ENCODE assay signal across 3 mouse cellular contexts in the genomic region with DNA sequence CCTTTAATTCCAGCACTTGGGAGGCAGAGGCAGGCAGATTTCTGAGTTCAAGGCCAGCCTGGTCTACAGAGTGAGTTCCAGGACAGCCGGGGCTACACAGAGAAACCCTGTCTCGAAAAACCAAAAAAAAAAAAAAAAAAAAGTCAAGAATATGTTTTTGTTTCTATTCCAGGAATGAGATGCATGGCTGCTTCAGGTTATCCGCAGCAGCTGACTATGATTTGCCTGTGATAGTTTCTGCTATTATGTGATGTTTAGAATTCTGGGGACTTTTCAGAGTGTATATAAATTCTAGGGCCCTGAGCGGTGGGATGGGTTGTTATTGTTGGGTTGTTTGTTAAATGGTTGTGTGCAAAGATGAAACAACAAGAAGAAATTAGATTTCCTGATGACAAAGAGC. TPM values are rescaled to one million over a fixed set of nuclear protein-coding genes. Genes with fewer than 3 reads are reported as not detected.
DNase-seq lines count a peak whose midpoint lies in the region; TF ChIP-seq lines count a peak whose summit lies in the region.
"Not testable (repeated sequence)": the region's sequence is repeated elsewhere in the genome, so short reads cannot be mapped to it uniquely, and the experiment has no call there.

No protein-coding gene starts in this region.

- in situ Hi-C loops in CH12.LX (cut with MboI; ENCODE audit: low pct_ligation_motif_present, low pct_unique_long_range_greater_than_20kb, low sequenced_read_pairs), result not testable (repeated sequence)

- H3K4me2 ChIP-seq in CH12.LX (ENCODE audit: insufficient read depth, low read depth, poor library complexity, severe bottlenecking), result 0 out of 2 replicates have a peak overlapping the region, but pooled peaks have one; percentile 83

- H3K27me3 ChIP-seq in CH12.LX (replicated peaks), result not testable (repeated sequence)

- not testable (repeated sequence) for TF ChIP-seq POLR2A in CH12.LX (IDR thresholded peaks at IDR 0.05; ENCODE audit: low read depth, low read length)

- H3K79me2 ChIP-seq in CH12.LX (replicated peaks; ENCODE audit: control insufficient read depth, extremely low read depth, insufficient read depth, poor library complexity, severe bottlenecking), result not testable (repeated sequence)

- peak; percentile 37 for DNase-seq in A20 (ENCODE audit: low read depth, low spot score)
- DNase-seq in CH12.LX (ENCODE audit: extremely low read depth), result not testable (repeated sequence)
- peak; percentile 34 for DNase-seq in heart, adult 11 months

- dilution Hi-C loops in CH12.LX (cut with MboI; ENCODE audit: extremely low pct_ligation_motif_present, extremely low pct_unique_long_range_greater_than_20kb, low sequenced_read_pairs), result not testable (repeated sequence)

- not testable (repeated sequence) for H3K9ac ChIP-seq in CH12.LX (ENCODE audit: insufficient read depth, low read depth)

- TF ChIP-seq CTCF in CH12.LX (conservative IDR thresholded peaks at IDR 0.05 in 1 of 2, IDR thresholded peaks at IDR 0.05 in 1 of 2; ENCODE audit: low read depth in 2 of 2, low read length in 2 of 2), result not testable (repeated sequence)

- peaks cover 25 to 60% of the 10 kb centered on the region in 2 experiments for H3K4me1 ChIP-seq in CH12.LX (ENCODE audit: control insufficient read depth in 1 of 2, insufficient read depth in 2 of 2)

- peak; percentile 59; the same call in 1 of the 2 replicates for TF ChIP-seq EP300 in CH12.LX (IDR thresholded peaks at IDR 0.05; ENCODE audit: low read length)

- H3K9me3 ChIP-seq in CH12.LX (replicated peaks; ENCODE audit: low read length), result not testable (repeated sequence)

- peak overlapping the region; percentile 49; the same call in 1 of the 2 replicates for H3K27ac ChIP-seq in CH12.LX (ENCODE audit: insufficient read depth, low read depth)

- TF ChIP-seq RAD21 in CH12.LX (IDR thresholded peaks at IDR 0.05; ENCODE audit: low read depth, low read length), result not testable (repeated sequence)

- H3K36me3 ChIP-seq in CH12.LX (replicated peaks in 1 of 2; ENCODE audit: control insufficient read depth in 1 of 2, insufficient read depth in 1 of 2, low read length in 1 of 2), result peaks cover 0 to 34% of the 10 kb centered on the region in 2 experiments

- H3K4me3 ChIP-seq in CH12.LX (replicated peaks in 1 of 3; ENCODE audit: low read depth in 2 of 3, low read length in 2 of 3, poor library complexity in 1 of 3), result not testable (repeated sequence)

TF ChIP-seq in CH12.LX, 34 proteins besides CTCF, POLR2A, EP300 and RAD21:
- TF ChIP-seq BHLHE40 (IDR thresholded peaks at IDR 0.05; ENCODE audit: low read depth, low read length) (peak; percentile 16; the same call in 1 of the 2 replicates), ETS1 (conservative IDR thresholded peaks at IDR 0.05; ENCODE audit: low read depth, low read length) (peak; percentile 63), ZNF384 (IDR thresholded peaks at IDR 0.05; ENCODE audit: low read depth, low read length) (peak; percentile 89), MEF2A (IDR thresholded peaks at IDR 0.05; ENCODE audit: borderline replicate concordance, low read depth, low read length) (peak; percentile 38; the same call in 1 of the 2 replicates)

RNA-seq across cellular contexts. Expression of a gene that starts 41.7 kb away (rescaled TPM):
- total RNA-seq in CH12.LX (2012; rRNA removed) (21.2 and 23.8 TPM in 2 replicates), CH12.LX (2014; rRNA removed) (40.2 and 41.2 TPM in 2 replicates)
- 46.6 and 53.9 TPM in 2 replicates for polyA plus RNA-seq in CH12.LX (2012; ENCODE audit: insufficient read length, low read depth)

RNA-seq across cellular contexts. Expression of a gene that starts 41.7 kb away (rescaled TPM):
- 11.2 and 20.0 TPM in 2 replicates for total RNA-seq in CH12.LX (2012; rRNA removed)
- 28.5 and 31.5 TPM in 2 replicates for total RNA-seq in CH12.LX (2014; rRNA removed)
- polyA plus RNA-seq in CH12.LX (2012; ENCODE audit: insufficient read length, low read depth), result 23.1 and 27.7 TPM in 2 replicates
